Mouse (Mus musculus): ENCODE measurements around the gene Myh10. TPM values are rescaled to one million over a fixed set of nuclear protein-coding genes. Genes with fewer than 3 reads are reported as not detected.
A peak's percentile ranks its signal among the peaks of the same experiment; 100 is the strongest.

Myh10 gene
- polyA plus RNA-seq, 1 experiment = 189 TPM

- no peak for TF ChIP-seq CTCF (IDR thresholded peaks at IDR 0.05; ENCODE audit: borderline replicate concordance, extremely low read depth, insufficient read depth, insufficient read length)
- no peak for TF ChIP-seq POLR2A (IDR thresholded peaks at IDR 0.05; ENCODE audit: borderline replicate concordance, extremely low read depth, insufficient read depth, insufficient read length, poor library complexity, severe bottlenecking)
- DNase-seq (ENCODE audit: low read depth) = peak; percentile 77
Measured at GRCm38 (mm10) chr11:68692693-68693446, 1.5 kb downstream of the Myh10 start.

- TF ChIP-seq CTCF (IDR thresholded peaks at IDR 0.05; ENCODE audit: borderline replicate concordance, extremely low read depth, insufficient read depth, insufficient read length) = no peak
- TF ChIP-seq POLR2A (IDR thresholded peaks at IDR 0.05; ENCODE audit: borderline replicate concordance, extremely low read depth, insufficient read depth, insufficient read length, poor library complexity, severe bottlenecking) = no peak
Measured at GRCm38 (mm10) chr11:68693447-68694040, 2.2 kb downstream of the Myh10 start.

GRCm38 (mm10) chr11:68702370-68702769, 11.0 kb downstream of the Myh10 start:
- TF ChIP-seq POLR2A (IDR thresholded peaks at IDR 0.05; ENCODE audit: borderline replicate concordance, extremely low read depth, insufficient read depth, insufficient read length, poor library complexity, severe bottlenecking) = no peak
- no peak for TF ChIP-seq CTCF (IDR thresholded peaks at IDR 0.05; ENCODE audit: borderline replicate concordance, extremely low read depth, insufficient read depth, insufficient read length)
- no peak for DNase-seq (ENCODE audit: low read depth)

More at GRCm38 (mm10) chr11:68693447-68694040, 2.2 kb downstream of the Myh10 start:
- DNase-seq (ENCODE audit: low read depth) = peak; percentile 67

GRCm38 (mm10) chr11:68703360-68703759, 12.0 kb downstream of the Myh10 start:
- DNase-seq (ENCODE audit: low read depth) = no peak

GRCm38 (mm10) chr11:68704258-68704657, 12.9 kb downstream of the Myh10 start:
- DNase-seq (ENCODE audit: low read depth) = no peak

More at GRCm38 (mm10) chr11:68703360-68703759, 12.0 kb downstream of the Myh10 start:
- TF ChIP-seq POLR2A (IDR thresholded peaks at IDR 0.05; ENCODE audit: borderline replicate concordance, extremely low read depth, insufficient read depth, insufficient read length, poor library complexity, severe bottlenecking) = no peak
- TF ChIP-seq CTCF (IDR thresholded peaks at IDR 0.05; ENCODE audit: borderline replicate concordance, extremely low read depth, insufficient read depth, insufficient read length) = no peak

GRCm38 (mm10) chr11:68704847-68705246, 13.5 kb downstream of the Myh10 start:
- TF ChIP-seq POLR2A (IDR thresholded peaks at IDR 0.05; ENCODE audit: borderline replicate concordance, extremely low read depth, insufficient read depth, insufficient read length, poor library complexity, severe bottlenecking) (no peak), CTCF (IDR thresholded peaks at IDR 0.05; ENCODE audit: borderline replicate concordance, extremely low read depth, insufficient read depth, insufficient read length) (no peak)
- no peak for DNase-seq (ENCODE audit: low read depth)

More at GRCm38 (mm10) chr11:68704258-68704657, 12.9 kb downstream of the Myh10 start:
- TF ChIP-seq CTCF (IDR thresholded peaks at IDR 0.05; ENCODE audit: borderline replicate concordance, extremely low read depth, insufficient read depth, insufficient read length) (no peak), POLR2A (IDR thresholded peaks at IDR 0.05; ENCODE audit: borderline replicate concordance, extremely low read depth, insufficient read depth, insufficient read length, poor library complexity, severe bottlenecking) (no peak)

- no peak for TF ChIP-seq CTCF (IDR thresholded peaks at IDR 0.05; ENCODE audit: borderline replicate concordance, extremely low read depth, insufficient read depth, insufficient read length)
- TF ChIP-seq POLR2A (IDR thresholded peaks at IDR 0.05; ENCODE audit: borderline replicate concordance, extremely low read depth, insufficient read depth, insufficient read length, poor library complexity, severe bottlenecking) = no peak
- peak; percentile 46 for DNase-seq (ENCODE audit: low read depth)
Measured at GRCm38 (mm10) chr11:68706524-68707429, 15.4 kb downstream of the Myh10 start.

GRCm38 (mm10) chr11:68707881-68708582, 16.7 kb downstream of the Myh10 start:
- TF ChIP-seq CTCF (IDR thresholded peaks at IDR 0.05; ENCODE audit: borderline replicate concordance, extremely low read depth, insufficient read depth, insufficient read length) = no peak
- no peak for TF ChIP-seq POLR2A (IDR thresholded peaks at IDR 0.05; ENCODE audit: borderline replicate concordance, extremely low read depth, insufficient read depth, insufficient read length, poor library complexity, severe bottlenecking)
- DNase-seq (ENCODE audit: low read depth) = no peak

- TF ChIP-seq POLR2A (IDR thresholded peaks at IDR 0.05; ENCODE audit: borderline replicate concordance, extremely low read depth, insufficient read depth, insufficient read length, poor library complexity, severe bottlenecking) (no peak), CTCF (IDR thresholded peaks at IDR 0.05; ENCODE audit: borderline replicate concordance, extremely low read depth, insufficient read depth, insufficient read length) (no peak)
- no peak for DNase-seq (ENCODE audit: low read depth)
Measured at GRCm38 (mm10) chr11:68716167-68716566, 24.8 kb downstream of the Myh10 start.

- TF ChIP-seq POLR2A (IDR thresholded peaks at IDR 0.05; ENCODE audit: borderline replicate concordance, extremely low read depth, insufficient read depth, insufficient read length, poor library complexity, severe bottlenecking) (no peak), CTCF (IDR thresholded peaks at IDR 0.05; ENCODE audit: borderline replicate concordance, extremely low read depth, insufficient read depth, insufficient read length) (no peak)
- peak; percentile 47 for DNase-seq (ENCODE audit: low read depth)
Measured at GRCm38 (mm10) chr11:68717171-68717840, 25.9 kb downstream of the Myh10 start.

Data from brain, embryonic 14.5 days (tissue).